Mouse (Mus musculus) cerebellum, adult 9-10 months (tissue): ENCODE measurements around the gene Timp2.
A peak's percentile ranks its signal among the peaks of the same experiment; 100 is the strongest.
"Not testable (repeated sequence)": the region's sequence is repeated elsewhere in the genome, so short reads cannot be mapped to it uniquely, and the experiment has no call there.

ENCODE experiments used
- DNase-seq: peaks from one replicate; pipeline ENCODE4 v3.0.0; 2022

Gene Timp2

DNA sequence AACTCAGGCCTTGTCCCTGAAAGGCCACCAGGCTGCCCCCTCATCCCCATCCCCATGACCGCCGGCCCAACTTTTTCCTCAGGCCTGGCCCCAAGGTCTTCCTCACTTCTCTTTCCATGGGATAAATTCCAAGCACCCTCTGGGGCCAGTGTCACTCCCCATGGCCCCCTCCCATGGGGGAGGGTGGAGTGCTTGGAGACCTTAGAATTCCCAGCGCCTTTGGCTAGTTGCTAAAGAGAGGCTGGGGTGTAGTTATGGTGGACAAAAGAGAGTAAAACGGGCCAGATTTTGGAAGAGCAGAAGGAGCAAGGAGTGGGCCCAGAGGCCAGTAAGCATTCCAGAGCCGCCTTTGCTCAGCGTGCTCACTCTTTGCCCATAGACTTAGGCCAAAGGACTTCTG lies at the start of gene Timp2:
Gene Timp2 (minus strand): TSS at position 101 of the 400 bp plus-strand sequence.
- peak; percentile 32 for DNase-seq

DNA sequence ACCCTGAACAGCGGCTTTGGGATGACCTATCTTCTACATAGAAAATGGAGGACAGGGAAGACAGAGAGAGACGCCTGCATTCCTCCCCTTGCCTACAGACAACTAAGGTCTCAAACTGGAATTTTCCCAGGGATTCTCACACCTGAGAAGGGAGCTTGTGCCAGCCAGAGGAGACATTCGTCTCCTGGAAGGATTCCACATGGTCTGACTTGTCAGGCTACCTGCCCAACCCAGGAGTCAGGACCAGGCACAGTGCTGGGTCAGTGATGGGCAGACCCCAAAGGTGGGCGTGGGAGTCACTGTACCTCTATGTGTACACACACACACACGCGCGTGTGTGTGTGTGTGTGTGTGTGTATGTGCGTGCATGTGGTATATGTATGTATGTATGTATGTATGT lies 49.8 kb upstream of the Timp2 start:
- DNase-seq, result peak; percentile 12

DNA sequence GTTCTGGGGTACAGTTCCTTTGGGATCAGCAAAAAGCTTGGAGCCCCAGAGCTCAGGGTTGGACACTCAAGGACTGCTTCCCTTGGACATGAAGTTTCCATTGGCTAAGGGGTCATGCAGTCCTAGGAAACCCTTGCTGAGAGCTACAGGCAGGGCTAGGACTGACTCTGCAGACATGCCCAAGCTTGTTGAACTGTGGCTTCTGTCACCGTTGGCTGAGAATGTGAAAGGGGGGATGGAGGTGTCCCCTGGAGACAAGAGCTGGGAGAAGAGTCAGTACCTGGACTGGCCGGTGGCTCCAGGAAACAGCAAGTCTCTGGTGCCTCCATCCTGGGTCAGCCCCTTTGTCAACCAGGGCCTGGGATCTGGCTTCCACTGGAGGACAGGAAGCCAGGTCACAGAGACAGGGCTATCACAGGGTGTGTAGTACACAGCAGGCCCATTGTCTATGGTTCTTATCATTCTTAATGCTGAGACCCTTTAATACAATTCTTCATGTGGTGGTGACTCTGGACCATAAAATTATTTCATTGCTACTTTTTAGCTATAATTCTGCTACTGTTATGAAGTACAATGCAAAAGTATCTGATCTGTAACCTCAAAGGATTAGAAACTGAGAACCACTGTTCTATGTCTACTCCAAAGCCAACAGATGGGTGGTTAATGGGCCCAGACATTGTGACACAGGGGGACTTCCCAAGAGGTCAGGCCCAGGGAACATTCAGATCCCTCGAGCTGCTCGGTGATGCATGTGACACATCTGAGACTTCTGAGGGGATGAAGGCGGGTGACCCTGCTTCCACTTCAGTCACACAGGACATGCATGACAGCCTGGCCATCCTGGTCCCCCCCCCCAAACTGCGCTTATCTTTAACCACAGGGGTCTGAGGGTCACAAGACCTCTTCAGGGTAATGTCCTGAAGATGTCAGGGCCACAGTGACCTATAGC lies 48.7 kb upstream of the Timp2 start:
- DNase-seq, result no peak

DNA sequence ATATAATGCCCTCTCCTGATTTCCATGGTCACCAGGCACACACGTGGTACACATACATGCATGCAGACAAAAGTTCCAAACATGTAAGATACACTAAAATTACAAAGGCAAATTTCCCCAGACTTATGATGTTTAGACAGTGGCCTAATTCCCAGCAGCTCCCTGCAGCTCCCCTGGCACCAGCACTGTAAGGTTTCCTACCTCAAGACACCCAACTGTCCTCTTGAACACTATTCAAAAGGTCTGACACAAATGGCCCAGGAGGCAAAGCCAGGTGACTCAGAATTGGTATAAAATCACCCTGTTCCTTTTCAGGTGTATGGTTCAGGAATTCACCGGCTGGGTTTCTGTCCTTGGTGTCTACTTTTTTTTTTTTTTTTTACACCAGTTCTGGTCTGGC lies 47.6 kb upstream of the Timp2 start:
- peak; percentile 48 for DNase-seq

DNA sequence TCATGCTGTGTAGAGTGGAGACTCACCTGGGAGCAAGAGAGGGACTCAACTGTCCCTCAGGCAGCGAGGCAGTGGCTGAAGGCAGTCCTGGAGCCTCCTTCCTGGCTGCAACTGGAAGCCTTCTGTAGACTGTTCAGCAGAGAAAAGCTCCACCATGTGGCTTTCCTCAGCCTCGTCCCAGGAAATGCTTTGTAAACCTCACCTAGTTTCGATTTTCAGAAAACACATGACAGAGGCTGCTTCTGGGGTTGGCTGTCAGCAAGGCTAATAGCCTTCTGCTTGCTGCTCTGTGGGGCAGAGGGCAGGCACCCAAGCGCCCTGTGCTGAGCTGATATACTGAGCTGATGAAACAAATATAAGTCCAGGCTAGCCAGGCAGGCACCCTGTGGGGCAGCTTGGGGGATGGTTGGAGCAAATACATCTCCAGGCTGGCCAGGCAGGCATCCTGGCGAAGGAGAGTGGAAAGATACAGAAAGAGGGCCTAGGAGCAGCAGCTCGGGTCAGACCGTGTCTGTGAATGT lies 46.3 kb upstream of the Timp2 start, which contains the start of gene Lgals3bp:
Gene Lgals3bp (minus strand): TSS at position 333 of the 521 bp plus-strand sequence.
- peak; percentile 82 for DNase-seq

DNA sequence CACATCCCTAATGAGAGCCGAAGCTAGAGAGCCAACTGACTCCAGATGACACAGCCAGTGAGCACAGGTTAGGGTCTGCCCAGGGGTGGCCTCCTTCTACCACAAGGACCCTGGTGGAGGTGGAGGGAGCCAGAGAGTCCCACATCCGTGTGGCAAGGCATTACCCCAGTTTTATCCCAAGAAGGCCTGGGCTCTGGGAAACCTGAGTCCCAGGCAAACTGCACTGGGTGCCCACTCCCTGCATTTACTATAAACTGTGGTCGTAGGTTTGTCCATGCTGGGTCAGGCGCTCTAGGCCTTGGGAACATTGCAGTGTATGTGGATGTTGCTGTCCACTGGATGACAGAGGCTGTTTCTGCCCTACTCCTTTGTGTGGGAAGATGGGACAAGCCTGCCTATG lies 45.7 kb upstream of the Timp2 start:
- peak; percentile 24 for DNase-seq

DNA sequence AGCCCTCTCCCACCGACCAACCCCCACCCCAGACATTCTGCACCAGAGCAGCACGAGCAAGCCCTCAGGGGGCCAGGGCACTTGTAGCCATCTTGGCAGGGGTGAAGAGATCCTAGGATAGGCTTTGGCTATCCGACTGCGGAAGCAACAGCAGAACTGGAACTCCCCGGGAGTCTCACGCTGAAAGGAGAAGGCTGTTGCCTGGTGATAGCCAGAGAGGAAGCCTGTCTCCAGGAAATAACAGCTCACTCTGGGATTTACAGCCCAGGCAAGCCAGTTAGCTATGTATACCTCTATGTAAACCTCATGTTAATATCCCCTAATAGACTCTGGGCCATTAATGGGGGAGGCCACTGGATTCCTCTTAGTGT lies 45.0 kb upstream of the Timp2 start:
- peak; percentile 29 for DNase-seq

DNA sequence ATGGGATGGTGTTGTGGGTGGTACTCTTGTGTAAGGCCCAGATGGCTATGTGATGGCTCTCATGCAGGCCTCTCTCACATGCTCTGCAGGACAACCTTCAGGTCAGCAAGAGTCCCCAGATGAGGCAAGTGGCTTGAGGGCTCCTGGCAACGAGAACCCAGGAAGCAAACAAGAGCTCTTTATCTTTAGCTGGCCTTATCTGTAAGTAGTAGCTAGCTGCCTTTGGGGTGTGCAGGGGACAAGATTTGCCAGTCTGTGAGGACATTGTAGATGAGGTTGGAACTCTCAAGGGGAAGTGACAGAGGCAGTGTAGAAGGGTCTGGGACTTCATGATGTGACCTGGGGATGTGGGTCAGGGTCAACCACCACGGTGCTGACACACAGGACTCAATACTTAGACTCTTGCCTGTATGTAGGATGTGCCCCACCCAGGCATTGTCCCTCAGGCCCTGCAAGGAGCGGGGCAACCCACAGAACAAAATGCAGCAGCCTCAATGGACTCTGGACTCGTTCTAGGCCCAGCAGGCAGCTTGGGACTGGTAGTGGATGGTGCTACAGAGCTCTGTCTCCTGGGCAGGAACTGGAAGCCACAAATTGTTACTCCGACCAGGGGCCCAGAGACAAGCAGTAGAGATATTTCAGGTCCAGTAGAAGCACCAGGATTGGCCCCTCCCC lies 44.5 kb upstream of the Timp2 start:
- peak; percentile 23 for DNase-seq

DNA sequence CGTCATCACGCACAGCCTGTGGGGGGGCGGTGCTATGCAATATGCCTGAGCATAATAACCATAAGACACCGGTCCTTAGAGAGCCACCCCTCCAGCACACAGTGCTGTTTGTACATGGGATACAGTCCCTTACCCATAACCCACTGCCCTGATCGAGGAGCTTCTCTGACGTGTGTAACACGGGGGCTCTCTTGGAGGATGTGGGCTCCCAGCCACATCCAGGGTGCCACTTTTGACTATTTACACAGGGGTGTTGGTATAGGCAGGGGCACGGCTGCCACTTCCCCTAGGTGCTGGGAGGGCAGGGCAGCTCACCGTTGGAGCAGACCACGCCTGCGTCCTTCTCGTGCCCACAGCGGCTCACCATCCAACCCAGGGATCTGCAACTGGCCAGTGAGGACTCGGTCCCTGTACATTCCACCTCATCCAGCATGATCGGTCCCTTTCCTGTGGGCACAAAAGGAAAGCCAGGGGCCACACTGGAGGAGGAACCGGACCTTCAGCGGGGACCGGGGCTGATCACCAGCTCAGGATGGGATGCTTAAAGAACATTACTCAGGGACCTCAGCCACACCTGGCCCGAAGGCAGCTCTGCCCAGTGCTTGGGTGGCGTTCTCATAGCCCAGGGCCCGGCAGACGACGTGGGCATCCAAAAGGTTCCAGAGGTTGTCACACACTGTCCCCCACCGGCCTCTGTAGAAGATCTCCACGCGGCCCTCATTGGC lies 42.4 kb upstream of the Timp2 start:
- DNase-seq, result no peak

DNA sequence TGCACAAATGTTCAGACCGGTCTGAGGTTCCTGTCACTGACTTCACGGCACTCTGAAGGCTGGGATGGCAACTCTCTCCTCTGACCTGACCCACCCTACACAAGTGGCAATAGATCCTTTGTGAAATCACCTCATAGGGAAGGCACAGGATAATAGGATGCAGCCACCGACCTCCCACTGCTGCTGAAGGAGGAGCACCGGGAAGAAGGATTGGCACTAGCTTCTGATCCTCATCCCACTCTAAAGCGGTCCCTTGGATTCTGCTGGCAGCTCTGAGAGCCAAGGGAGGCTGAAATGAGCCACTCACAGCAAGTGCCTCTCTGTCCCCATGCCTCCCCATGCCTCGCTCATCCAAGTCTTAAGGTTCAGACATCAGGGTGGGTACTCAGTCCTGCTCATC lies 39.0 kb upstream of the Timp2 start:
- DNase-seq, result no peak

DNA sequence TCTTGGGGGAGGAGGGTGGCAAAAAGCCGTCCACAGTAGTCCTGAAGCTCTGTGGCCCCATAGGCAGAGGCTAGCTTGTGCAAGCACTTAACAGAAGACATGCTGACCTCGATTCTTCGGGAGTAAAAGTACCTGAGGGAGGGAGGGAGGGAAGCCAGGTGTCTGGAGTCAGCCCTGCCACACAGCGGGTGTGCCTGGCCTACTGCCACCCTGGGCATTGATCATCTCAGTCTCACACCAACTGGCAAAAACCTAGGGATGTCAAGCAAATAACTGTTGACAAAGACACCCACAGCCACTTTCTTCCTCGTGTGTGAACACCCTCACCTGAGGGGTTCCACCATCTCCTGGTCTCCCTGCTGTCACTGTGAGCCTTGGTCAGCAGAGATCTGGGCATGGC lies 38.5 kb upstream of the Timp2 start:
- peak; percentile 54 for DNase-seq

DNA sequence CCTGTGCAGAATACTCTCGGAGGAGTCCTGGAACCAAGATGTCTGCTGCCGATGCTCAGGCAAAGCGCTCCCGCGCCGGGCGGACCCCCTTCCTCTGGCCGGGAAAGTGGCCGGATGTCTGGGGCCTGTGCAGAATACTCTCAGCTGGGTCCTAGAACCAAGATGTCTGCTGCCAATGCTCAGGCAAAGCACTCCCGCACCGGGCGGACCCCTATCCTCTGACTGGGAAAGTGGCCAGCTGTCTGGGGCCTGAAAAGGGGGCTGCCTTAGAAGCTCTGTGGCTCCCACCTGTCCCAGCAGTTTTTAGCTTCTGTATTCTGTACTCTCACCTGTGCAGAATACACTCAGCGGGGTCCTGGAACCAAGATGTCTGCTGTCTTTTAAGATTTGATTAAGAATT lies 32.3 kb upstream of the Timp2 start:
- DNase-seq, result not testable (repeated sequence)

DNA sequence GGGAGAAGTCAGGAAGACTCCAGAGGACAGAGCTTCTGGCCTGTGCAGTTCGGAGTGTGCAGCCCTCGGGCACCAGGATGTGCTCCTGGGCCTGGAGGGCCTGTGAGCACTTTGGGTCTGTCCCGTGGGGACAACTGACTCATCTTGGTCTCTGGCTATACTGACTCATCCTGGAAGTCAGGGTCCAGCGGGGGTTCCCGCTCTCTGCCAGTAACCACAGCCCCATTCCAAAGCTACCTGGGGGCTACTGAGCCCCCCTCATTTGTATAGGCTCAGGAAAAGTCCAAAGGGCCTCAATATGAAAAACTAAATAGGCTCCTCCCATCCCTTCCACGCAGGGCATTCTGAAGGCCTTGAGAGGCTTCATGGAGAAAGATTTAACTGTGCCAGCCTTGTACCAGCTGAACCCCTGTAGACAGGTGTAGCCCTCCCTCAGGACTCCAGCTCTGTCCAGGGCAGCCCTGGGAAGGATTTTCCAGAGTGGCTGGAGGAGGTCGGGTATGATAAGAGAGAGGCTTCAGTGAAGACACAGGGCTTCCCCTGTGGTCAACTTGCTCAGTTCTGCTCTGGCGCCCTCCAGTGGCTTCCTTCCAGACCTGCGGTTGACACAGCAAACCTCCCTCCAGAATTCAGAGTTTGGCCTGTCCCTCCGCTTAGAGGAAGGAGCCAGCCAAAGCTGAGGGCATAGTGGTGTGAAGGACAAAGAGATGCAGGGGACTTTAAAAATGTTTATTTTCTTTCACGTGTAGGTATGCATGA lies 23.9 kb upstream of the Timp2 start:
- DNase-seq, result peak; percentile 80

DNA sequence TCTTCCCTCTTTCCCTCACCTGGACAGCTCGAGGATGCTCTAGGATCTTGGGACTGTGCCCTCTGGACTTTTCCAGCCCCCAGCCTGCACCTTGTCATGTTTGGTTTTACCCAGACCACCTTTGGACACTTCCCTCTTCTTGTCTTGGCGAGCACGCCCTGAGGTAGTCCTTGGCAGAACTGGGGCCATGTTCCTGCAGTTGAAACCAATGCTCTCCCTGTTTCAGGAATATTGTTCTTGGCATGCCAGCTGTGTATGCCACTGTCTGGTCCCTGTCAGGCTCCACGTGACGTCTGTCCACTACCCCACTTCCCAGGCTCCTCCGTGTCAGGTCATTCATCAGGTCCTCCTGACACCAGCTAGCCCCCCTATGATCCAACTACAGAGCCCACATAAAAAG lies 23.1 kb upstream of the Timp2 start:
- no peak for DNase-seq

DNA sequence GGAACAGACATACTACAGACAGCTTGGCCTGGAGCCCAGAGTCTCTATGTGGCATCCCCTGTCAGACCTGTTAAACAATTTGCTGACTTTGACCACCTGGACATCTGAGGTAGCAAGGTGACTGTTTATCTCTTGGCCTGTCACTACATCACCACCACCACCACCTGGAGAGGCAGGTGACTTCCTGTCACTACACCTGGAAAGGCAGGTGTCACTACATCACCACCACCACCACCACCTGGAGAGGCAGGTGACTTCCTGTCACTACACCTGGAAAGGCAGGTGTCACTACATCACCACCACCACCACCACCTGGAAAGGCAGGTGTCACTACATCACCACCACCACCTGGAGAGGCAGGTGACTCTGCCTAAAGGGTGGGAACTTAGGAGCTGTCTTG lies 20.8 kb upstream of the Timp2 start:
- DNase-seq, result not testable (repeated sequence)

DNA sequence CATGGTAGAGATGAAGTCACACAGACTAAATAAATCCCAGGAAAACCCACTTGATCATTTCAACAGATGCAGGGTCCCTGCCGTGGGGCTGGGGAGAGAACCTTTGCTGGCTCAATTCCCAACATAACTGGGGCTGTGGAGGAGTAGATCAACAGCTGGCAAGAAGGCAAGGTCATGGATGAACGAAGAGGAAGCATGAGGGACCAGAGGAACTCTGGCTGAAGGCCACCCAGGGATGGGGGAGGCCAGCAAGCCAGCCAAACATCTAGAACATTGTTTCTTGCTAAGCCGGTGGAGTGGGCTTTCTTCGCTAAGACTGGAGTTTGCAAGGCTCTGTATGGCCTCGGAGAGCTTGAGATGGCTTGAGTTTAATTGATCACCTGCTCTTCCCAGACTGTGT lies 20.3 kb upstream of the Timp2 start:
- no peak for DNase-seq

DNA sequence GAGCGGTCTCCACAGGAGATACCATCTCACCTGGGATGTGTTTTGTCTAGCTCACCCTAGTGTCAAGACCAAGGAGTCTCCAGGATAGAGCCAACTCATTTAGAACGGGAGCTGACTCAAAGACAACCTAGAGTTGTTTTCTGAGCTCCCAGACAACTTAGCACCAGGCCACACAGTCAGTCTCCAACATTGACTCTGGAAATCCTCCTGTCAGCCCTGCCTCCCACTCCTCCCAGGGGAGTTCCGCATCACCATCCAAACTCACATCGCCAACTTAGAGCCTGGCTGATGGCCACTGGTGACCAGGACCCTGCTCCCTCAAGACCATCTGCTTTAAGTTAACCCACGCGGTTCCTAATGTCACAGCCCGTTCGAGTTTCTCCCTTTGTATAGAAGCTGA lies 19.9 kb upstream of the Timp2 start:
- no peak for DNase-seq

DNA sequence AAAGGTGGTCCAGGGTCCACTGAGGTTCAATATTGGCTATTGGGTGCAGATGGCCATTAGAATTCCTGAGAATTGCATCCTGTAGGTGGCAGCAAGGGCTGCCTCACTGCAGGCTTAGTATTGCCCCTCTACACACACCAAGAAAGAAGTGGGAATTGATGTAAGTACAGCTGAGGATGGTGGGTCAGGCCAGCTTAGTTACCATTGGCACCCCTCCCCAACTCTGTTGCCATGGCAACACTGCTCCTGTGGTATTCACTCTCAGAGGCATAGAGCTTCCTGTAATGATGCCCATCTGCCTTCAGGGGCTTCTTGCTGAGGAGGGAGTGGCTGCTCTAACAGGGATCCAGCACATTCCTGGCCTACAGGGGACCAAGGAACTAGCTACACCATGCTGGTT lies 19.5 kb upstream of the Timp2 start:
- DNase-seq, result no peak

DNA sequence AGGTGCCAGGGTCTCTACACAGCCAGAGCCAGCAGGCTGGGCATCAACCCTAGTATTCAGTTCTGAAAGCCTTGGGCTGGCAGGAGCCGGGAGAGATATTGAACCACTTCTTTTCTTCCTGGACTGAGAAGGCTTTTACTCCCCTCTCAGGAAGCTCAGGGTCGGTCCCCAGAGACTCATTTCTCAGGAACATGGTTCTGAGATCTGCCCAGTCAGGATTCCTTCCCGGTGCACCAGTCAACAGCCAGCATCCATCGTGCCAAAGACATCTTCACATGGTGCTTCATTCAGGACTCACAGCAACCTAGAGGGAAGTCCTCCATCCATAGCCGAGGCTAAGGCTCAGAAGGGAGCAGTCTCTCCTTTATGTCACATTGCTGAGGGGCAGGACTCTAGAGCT lies 19.0 kb upstream of the Timp2 start:
- no peak for DNase-seq

DNA sequence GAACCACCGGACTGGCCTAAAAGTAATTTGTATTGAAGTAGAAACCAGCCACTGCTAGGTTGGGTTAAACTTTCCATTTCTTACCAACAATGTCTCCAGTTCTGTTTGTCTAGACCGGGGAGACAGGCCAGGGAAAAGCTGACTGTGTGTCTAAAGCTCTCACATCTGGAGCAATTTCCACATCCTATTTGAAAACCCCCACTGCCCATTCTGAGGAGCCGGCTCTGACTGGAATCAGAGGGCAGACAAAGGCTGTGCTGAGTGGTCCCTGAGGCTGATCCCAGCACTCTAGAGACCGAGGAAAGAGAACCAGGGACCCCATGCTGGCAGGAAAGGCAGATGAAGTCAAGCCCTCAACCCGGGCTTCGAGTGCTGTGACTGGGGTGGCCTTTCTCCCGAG lies 17.1 kb upstream of the Timp2 start:
- DNase-seq, result no peak

DNA sequence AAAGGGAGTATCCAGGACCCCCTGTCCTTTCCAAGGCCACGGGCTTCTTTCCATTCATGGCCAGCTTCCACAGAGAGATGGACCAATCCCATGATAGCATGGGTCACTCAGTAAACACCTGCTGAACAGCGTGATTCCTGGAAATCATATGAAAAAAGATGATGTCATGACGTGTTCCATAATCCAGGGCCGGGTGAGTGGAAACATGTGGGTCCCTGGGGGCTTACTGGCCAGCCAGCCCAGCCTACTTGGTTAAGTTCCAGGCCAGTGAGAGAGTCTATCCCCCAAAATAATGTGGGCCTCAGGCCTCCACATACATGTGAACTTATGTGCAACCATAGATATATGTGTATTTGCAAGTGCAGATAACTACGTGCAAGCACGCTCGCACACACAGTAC lies 16.3 kb upstream of the Timp2 start:
- no peak for DNase-seq

DNA sequence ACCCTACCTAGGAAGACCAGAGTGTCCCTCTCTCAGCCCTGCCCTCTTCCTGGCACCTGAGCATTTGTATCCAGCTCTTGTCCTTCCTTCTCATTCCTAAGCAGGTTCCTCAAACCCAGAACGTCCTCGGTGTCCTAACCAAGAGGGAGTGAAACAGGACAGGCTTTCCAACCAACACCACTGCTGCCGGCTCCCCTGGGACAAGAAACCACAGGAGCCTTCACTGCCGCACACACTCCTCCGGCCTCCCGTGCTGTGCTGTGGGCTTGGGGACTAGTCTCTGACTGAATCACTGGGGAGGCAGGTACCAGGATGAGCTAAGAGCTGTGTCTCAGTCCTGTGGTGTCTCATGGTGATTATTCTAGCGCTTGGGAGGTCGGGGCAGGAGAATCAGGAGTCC lies 14.1 kb upstream of the Timp2 start:
- no peak for DNase-seq

DNA sequence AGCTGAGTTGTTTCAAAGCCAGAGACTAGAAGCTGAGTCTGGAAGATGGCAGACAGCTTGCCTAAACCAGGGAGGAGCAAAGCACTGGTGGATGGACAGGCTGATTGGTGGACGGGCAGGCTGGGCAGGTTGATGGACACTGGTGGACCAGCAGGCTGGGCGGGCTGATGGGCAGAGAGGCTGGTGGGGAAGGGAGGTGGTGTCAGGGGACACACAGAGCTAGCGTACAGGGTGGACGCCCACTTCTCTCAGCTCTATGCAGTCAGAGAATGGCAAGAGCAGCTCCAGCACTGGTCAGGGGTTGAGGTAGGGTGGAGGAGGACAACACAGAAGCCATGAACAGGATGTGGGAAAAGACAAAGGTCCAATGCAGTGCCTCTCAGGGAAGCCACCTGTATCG lies 13.7 kb upstream of the Timp2 start:
- DNase-seq, result no peak
